Mouse (Mus musculus) bone marrow macrophage, adult 2 months (primary cell): ENCODE measurements around the gene Tmem237.

Source experiments
- CTCF ChIP-seq: IDR thresholded peaks from 2 replicates; pipeline ENCODE4 v1.5.1; 2012; ENCODE audit warnings: low read depth, mild to moderate bottlenecking, low read length, moderate library complexity
- POLR2A ChIP-seq: IDR thresholded peaks from 2 replicates; pipeline ENCODE4 v1.6.1; 2012; ENCODE audit warnings: mild to moderate bottlenecking, low read depth, low read length, borderline replicate concordance

- TF ChIP-seq POLR2A (no peak), CTCF (no peak)
Measured at GRCm38 (mm10) chr1:59159136-59159535, 38.9 kb upstream of the Tmem237 start.
